Mouse (Mus musculus): ENCODE measurements at regions not wholly inside any gene's neighbourhood (a gene's known extent, or its start where the extent isn't known, plus 50 kb on each side); places are given as distances from the start of the nearest gene placed in this dataset.

GRCm38 (mm10) chr7:136209299-136210171, 493.4 kb upstream of the Mki67 start:
- Histone ChIP-seq H3K27ac (replicated peaks; ENCODE audit: low read depth, low read length) (no peak overlapping the region), H3K9me3 (ENCODE audit: control insufficient read depth, low read length) (0 out of 2 replicates have a peak, but pooled peaks cover 6% of the 10 kb centered on the region), H3K4me3 (ENCODE audit: low read depth, low read length) (no peak overlapping the region), H3K4me1 (ENCODE audit: control insufficient read depth, insufficient read depth, low read length) (peaks cover 29% of the 10 kb centered on the region), H3K36me3 (ENCODE audit: control insufficient read depth, insufficient read depth, low read length) (no peaks in the 10 kb centered on the region), H3K9ac (ENCODE audit: low read depth, low read length) (peak overlapping the region; percentile 35), H3K4me2 (ENCODE audit: low read depth, low read length) (peak overlapping the region; percentile 38), H3K27me3 (replicated peaks; ENCODE audit: control insufficient read depth, insufficient read depth, low read length) (no peaks in the 10 kb centered on the region)
- DNase-seq (ENCODE audit: low spot score) = no peak
- WGBS = 34% methylated on average over 19 of the region's 31 CpGs
- ATAC-seq (ENCODE audit: low read depth) = no peak

- no peak overlapping the region for H3K4me3 ChIP-seq (ENCODE audit: low read depth, low read length)
- no peak overlapping the region for H3K9ac ChIP-seq (ENCODE audit: low read depth, low read length)
- WGBS = 36% methylated on average over 8 of the region's 8 CpGs
- H3K9me3 ChIP-seq (ENCODE audit: control insufficient read depth, low read length) = no peaks in the 10 kb centered on the region
- H3K4me1 ChIP-seq (ENCODE audit: control insufficient read depth, insufficient read depth, low read length) = peaks cover 32% of the 10 kb centered on the region
- 0 out of 2 replicates have a peak overlapping the region, but pooled peaks have one; percentile 10 for H3K4me2 ChIP-seq (ENCODE audit: low read depth, low read length)
- H3K36me3 ChIP-seq (ENCODE audit: control insufficient read depth, insufficient read depth, low read length) = no peaks in the 10 kb centered on the region
- H3K27me3 ChIP-seq (replicated peaks; ENCODE audit: control insufficient read depth, insufficient read depth, low read length) = 0 out of 2 replicates have a peak, but pooled peaks cover 3% of the 10 kb centered on the region
- H3K27ac ChIP-seq (replicated peaks; ENCODE audit: low read depth, low read length) = peak overlapping the region; percentile 46; the same call in 1 of the 2 replicates
- ATAC-seq (ENCODE audit: low read depth) (no peak), DNase-seq (ENCODE audit: low spot score) (peak; percentile 74)
These were observed 496.3 kb upstream of the Mki67 start for GRCm38 (mm10) chr7:136212492-136212891.

GRCm38 (mm10) chr7:136213057-136213961, 497.1 kb upstream of the Mki67 start:
- Histone ChIP-seq H3K4me1 (ENCODE audit: control insufficient read depth, insufficient read depth, low read length) (peaks cover 32% of the 10 kb centered on the region), H3K27ac (replicated peaks; ENCODE audit: low read depth, low read length) (peak overlapping the region; percentile 69), H3K4me3 (ENCODE audit: low read depth, low read length) (no peak overlapping the region), H3K27me3 (replicated peaks; ENCODE audit: control insufficient read depth, insufficient read depth, low read length) (0 out of 2 replicates have a peak, but pooled peaks cover 3% of the 10 kb centered on the region), H3K9me3 (ENCODE audit: control insufficient read depth, low read length) (no peaks in the 10 kb centered on the region), H3K9ac (ENCODE audit: low read depth, low read length) (no peak overlapping the region), H3K36me3 (ENCODE audit: control insufficient read depth, insufficient read depth, low read length) (no peaks in the 10 kb centered on the region), H3K4me2 (ENCODE audit: low read depth, low read length) (0 out of 2 replicates have a peak overlapping the region, but pooled peaks have one; percentile 10)
- DNase-seq (ENCODE audit: low spot score) (peak; percentile 86), ATAC-seq (ENCODE audit: low read depth) (peak; percentile 38; the same call in 1 of the 2 replicates)
- WGBS = 19% methylated on average over 11 of the region's 11 CpGs

- H3K9me3 ChIP-seq (ENCODE audit: control insufficient read depth, low read length) = no peaks in the 10 kb centered on the region
- peaks cover 32% of the 10 kb centered on the region for H3K4me1 ChIP-seq (ENCODE audit: control insufficient read depth, insufficient read depth, low read length)
- 42% methylated on average over 3 of the region's 3 CpGs for WGBS
- 0 out of 2 replicates have a peak, but pooled peaks cover 3% of the 10 kb centered on the region for H3K27me3 ChIP-seq (replicated peaks; ENCODE audit: control insufficient read depth, insufficient read depth, low read length)
- ATAC-seq (ENCODE audit: low read depth) (no peak), DNase-seq (ENCODE audit: low spot score) (no peak)
- no peak overlapping the region for H3K4me2 ChIP-seq (ENCODE audit: low read depth, low read length)
- H3K36me3 ChIP-seq (ENCODE audit: control insufficient read depth, insufficient read depth, low read length) = no peaks in the 10 kb centered on the region
- peak overlapping the region; percentile 69; the same call in 1 of the 2 replicates for H3K27ac ChIP-seq (replicated peaks; ENCODE audit: low read depth, low read length)
- no peak overlapping the region for H3K9ac ChIP-seq (ENCODE audit: low read depth, low read length)
- no peak overlapping the region for H3K4me3 ChIP-seq (ENCODE audit: low read depth, low read length)
These were observed 497.8 kb upstream of the Mki67 start for GRCm38 (mm10) chr7:136213962-136214308.

- Histone ChIP-seq H3K27me3 (replicated peaks; ENCODE audit: control insufficient read depth, insufficient read depth, low read length) (0 out of 2 replicates have a peak, but pooled peaks cover 3% of the 10 kb centered on the region), H3K36me3 (ENCODE audit: control insufficient read depth, insufficient read depth, low read length) (no peaks in the 10 kb centered on the region), H3K4me3 (ENCODE audit: low read depth, low read length) (no peak overlapping the region), H3K4me1 (ENCODE audit: control insufficient read depth, insufficient read depth, low read length) (peaks cover 30% of the 10 kb centered on the region), H3K27ac (replicated peaks; ENCODE audit: low read depth, low read length) (peak overlapping the region; percentile 69), H3K4me2 (ENCODE audit: low read depth, low read length) (no peak overlapping the region), H3K9me3 (ENCODE audit: control insufficient read depth, low read length) (no peaks in the 10 kb centered on the region), H3K9ac (ENCODE audit: low read depth, low read length) (no peak overlapping the region)
- ATAC-seq (ENCODE audit: low read depth) = no peak
- DNase-seq (ENCODE audit: low spot score) = no peak
- WGBS = 39% methylated on average over 4 of the region's 4 CpGs
These were observed 498.3 kb upstream of the Mki67 start for GRCm38 (mm10) chr7:136214415-136214814.

- no peak for DNase-seq (ENCODE audit: low spot score)
- ATAC-seq (ENCODE audit: low read depth) = no peak
- Histone ChIP-seq H3K4me1 (ENCODE audit: control insufficient read depth, insufficient read depth, low read length) (peaks cover 29% of the 10 kb centered on the region), H3K27me3 (replicated peaks; ENCODE audit: control insufficient read depth, insufficient read depth, low read length) (0 out of 2 replicates have a peak, but pooled peaks cover 3% of the 10 kb centered on the region), H3K9ac (ENCODE audit: low read depth, low read length) (no peak overlapping the region), H3K27ac (replicated peaks; ENCODE audit: low read depth, low read length) (no peak overlapping the region), H3K4me3 (ENCODE audit: low read depth, low read length) (no peak overlapping the region), H3K4me2 (ENCODE audit: low read depth, low read length) (no peak overlapping the region), H3K36me3 (ENCODE audit: control insufficient read depth, insufficient read depth, low read length) (no peaks in the 10 kb centered on the region), H3K9me3 (ENCODE audit: control insufficient read depth, low read length) (no peaks in the 10 kb centered on the region)
These were observed 500.6 kb upstream of the Mki67 start for GRCm38 (mm10) chr7:136216734-136217133.

- Histone ChIP-seq H3K9me3 (ENCODE audit: control insufficient read depth, low read length) (no peaks in the 10 kb centered on the region), H3K4me3 (ENCODE audit: low read depth, low read length) (no peak overlapping the region), H3K36me3 (ENCODE audit: control insufficient read depth, insufficient read depth, low read length) (no peaks in the 10 kb centered on the region), H3K4me1 (ENCODE audit: control insufficient read depth, insufficient read depth, low read length) (peaks cover 5% of the 10 kb centered on the region), H3K27ac (replicated peaks; ENCODE audit: low read depth, low read length) (no peak overlapping the region), H3K9ac (ENCODE audit: low read depth, low read length) (no peak overlapping the region), H3K27me3 (replicated peaks; ENCODE audit: control insufficient read depth, insufficient read depth, low read length) (0 out of 2 replicates have a peak, but pooled peaks cover 3% of the 10 kb centered on the region), H3K4me2 (ENCODE audit: low read depth, low read length) (no peak overlapping the region)
- WGBS = 41% methylated on average over 14 of the region's 14 CpGs
- DNase-seq (ENCODE audit: low spot score) (no peak), ATAC-seq (ENCODE audit: low read depth) (peak; percentile 38; the same call in 1 of the 2 replicates)
These were observed 503.5 kb upstream of the Mki67 start for GRCm38 (mm10) chr7:136219564-136220244.
